Mouse (Mus musculus): Measurements from ENCODE around the gene Vmn1r111. TPM values are rescaled to one million over a fixed set of nuclear protein-coding genes. Genes with fewer than 3 reads are reported as not detected.

Gene Vmn1r111
- polyA plus RNA-seq (2014; fragmentation: Illumina TruSeq; extraction: RNeasy Lipid Tissue Mini Kit (QIAGEN cat#74804)): not detected

DNA sequence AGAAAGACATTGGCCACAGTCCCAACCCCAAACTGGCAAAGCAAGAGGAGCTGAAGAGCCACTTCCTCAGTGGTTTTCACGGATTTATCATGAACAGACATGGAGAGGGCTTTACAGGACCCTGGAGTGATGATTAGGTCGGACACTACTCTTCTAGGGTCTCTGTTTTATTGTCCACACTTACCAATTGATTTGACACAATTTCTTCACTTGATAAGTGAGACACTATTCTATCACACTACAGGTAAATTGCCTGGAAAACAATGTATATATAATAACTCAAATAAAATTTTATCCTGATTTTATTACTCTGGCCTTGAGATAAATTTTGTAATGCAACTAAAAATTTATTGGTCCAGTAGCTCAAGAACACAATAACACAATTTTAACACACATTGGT is at the start of gene Vmn1r111:
TSS of gene Vmn1r111 (minus strand) at position 101 of the 400 bp plus-strand sequence.

GRCm38 (mm10) chr7:20730524-20730923 is 27.5 kb upstream of the Vmn1r111 start, which contains the start of gene Gm10668:
TSS of gene Gm10668 (minus strand) at chr7:20730624.

DNA sequence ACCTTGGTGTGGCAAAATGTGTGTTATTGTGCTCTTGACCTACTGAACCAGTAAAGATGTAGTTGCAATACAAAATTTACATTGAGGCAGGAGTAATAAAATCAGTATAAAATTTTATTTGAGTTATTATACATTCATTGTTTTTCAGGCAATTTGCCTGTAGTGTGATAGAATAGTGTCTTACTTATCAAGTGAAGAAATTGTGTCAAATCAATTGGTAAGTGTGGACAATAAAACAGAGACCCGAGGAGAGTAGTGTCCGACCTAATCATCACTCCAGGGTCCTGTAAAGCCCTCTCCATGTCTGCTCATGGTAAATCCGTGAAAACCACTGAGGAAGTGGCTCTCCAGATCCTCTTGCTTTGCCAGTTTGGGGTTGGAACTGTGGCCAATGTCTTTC is 34.4 kb downstream of the Vmn1r111 start, which contains the start of gene Vmn1r107:
TSS of gene Vmn1r107 (plus strand) at position 301 of the 400 bp plus-strand sequence.

Other genes with a start within 250 kb of the Vmn1r111 start
- not detected for gene Gm10670, start 228.3 kb downstream of the Vmn1r111 start, polyA plus RNA-seq (2014; fragmentation: Illumina TruSeq; extraction: RNeasy Lipid Tissue Mini Kit (QIAGEN cat#74804))
- not detected for gene Vmn1r103, start 192.7 kb downstream of the Vmn1r111 start, polyA plus RNA-seq (2014; fragmentation: Illumina TruSeq; extraction: RNeasy Lipid Tissue Mini Kit (QIAGEN cat#74804))
- gene Vmn1r104, start 169.4 kb downstream of the Vmn1r111 start, polyA plus RNA-seq (2014; fragmentation: Illumina TruSeq; extraction: RNeasy Lipid Tissue Mini Kit (QIAGEN cat#74804)): not detected
- gene Gm5726, start 157.5 kb downstream of the Vmn1r111 start, polyA plus RNA-seq (2014; fragmentation: Illumina TruSeq; extraction: RNeasy Lipid Tissue Mini Kit (QIAGEN cat#74804)): not detected
- not detected for gene Gm4141, start 127.0 kb downstream of the Vmn1r111 start, polyA plus RNA-seq (2014; fragmentation: Illumina TruSeq; extraction: RNeasy Lipid Tissue Mini Kit (QIAGEN cat#74804))
- not detected for gene Gm4513, start 104.2 kb downstream of the Vmn1r111 start, polyA plus RNA-seq (2014; fragmentation: Illumina TruSeq; extraction: RNeasy Lipid Tissue Mini Kit (QIAGEN cat#74804))
- not detected for gene Vmn1r107, start 34.3 kb downstream of the Vmn1r111 start, polyA plus RNA-seq (2014; fragmentation: Illumina TruSeq; extraction: RNeasy Lipid Tissue Mini Kit (QIAGEN cat#74804))
- not detected for gene Gm10668, start 27.4 kb upstream of the Vmn1r111 start, polyA plus RNA-seq (2014; fragmentation: Illumina TruSeq; extraction: RNeasy Lipid Tissue Mini Kit (QIAGEN cat#74804))
- not detected for gene Vmn1r112, start 68.0 kb upstream of the Vmn1r111 start, polyA plus RNA-seq (2014; fragmentation: Illumina TruSeq; extraction: RNeasy Lipid Tissue Mini Kit (QIAGEN cat#74804))
- gene Vmn1r113, start 84.1 kb upstream of the Vmn1r111 start, polyA plus RNA-seq (2014; fragmentation: Illumina TruSeq; extraction: RNeasy Lipid Tissue Mini Kit (QIAGEN cat#74804)): not detected
- not detected for gene Vmn1r114, start 109.0 kb upstream of the Vmn1r111 start, polyA plus RNA-seq (2014; fragmentation: Illumina TruSeq; extraction: RNeasy Lipid Tissue Mini Kit (QIAGEN cat#74804))
- not detected for gene Vmn1r115, start 141.8 kb upstream of the Vmn1r111 start, polyA plus RNA-seq (2014; fragmentation: Illumina TruSeq; extraction: RNeasy Lipid Tissue Mini Kit (QIAGEN cat#74804))
- gene Vmn1r116, start 169.0 kb upstream of the Vmn1r111 start, polyA plus RNA-seq (2014; fragmentation: Illumina TruSeq; extraction: RNeasy Lipid Tissue Mini Kit (QIAGEN cat#74804)): not detected
- not detected for gene Vmn1r117, start 180.9 kb upstream of the Vmn1r111 start, polyA plus RNA-seq (2014; fragmentation: Illumina TruSeq; extraction: RNeasy Lipid Tissue Mini Kit (QIAGEN cat#74804))
- not detected for gene Vmn1r118, start 209.1 kb upstream of the Vmn1r111 start, polyA plus RNA-seq (2014; fragmentation: Illumina TruSeq; extraction: RNeasy Lipid Tissue Mini Kit (QIAGEN cat#74804))

All from ovary, adult 10 weeks (tissue).